Mouse (Mus musculus) right cerebral cortex, postnatal 25 days (tissue): Measurements from ENCODE around the gene Gsn.

Experiments used
- DNase-seq: peaks from one replicate; pipeline ENCODE4 v3.0.0; 2022

Gene Gsn

GRCm38 (mm10) chr2:35255004-35255403 is 1.2 kb upstream of the Gsn start:
- DNase-seq: no peak

DNA sequence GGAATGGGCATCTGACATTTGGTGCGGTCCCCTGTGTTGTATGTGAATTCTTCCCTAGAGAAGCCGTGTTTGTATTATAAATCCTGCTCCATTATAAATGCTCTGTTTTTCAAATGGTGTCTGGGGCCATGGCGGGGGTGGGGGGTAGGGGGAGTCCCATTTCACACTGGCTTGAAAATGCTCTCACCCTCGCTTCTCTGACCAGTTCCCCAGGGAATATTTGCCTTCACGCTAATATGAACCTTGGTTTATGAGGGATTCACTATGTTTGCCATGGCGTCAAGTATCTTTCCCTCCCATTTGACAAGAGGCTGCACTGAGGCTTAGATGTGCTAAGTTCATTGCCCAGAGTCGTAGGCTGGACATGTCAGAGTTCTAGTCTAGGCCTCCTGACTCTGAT is 718 bp upstream of the Gsn start:
- DNase-seq: no peak

DNA sequence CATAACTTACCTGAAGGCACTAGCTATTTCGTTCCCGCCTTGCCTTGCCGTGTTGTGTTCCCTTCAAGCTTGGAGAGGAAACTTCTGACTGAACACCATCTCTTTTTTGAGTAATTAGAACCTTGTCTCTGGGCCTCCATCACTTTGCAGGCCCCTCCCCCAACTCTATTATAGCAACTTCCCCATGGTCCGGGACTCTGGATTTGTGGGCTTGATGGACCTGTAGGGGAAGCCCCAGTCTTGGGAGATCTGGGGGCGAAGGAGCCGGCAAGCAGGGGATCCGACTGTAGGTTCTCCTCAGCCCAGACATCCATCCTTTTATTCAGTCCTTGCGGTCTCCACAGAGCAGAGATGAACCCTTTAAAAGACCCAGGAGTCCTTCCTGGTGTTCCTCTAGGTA is 752 bp downstream of the Gsn start:
- DNase-seq: no peak

DNA sequence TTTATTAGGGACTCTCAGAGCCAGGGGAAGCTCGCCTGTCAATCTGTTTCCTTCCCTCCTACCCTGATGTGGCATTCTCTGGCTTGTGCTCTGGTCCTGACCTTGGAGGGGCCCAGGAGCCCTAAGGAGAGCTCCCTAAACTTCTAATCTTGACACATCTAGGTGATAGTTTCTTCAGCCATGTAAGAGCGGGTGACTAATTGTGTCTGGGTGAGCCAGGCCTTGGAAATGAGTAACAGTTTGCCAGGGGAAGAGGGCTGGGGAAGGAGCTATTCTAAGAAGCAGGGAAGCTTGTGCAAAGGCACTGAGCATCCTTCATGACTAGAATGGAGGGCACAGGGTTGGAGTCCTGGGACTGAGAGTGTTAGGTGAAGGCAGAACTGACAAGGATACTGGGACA is 1.7 kb downstream of the Gsn start:
- no peak for DNase-seq

DNA sequence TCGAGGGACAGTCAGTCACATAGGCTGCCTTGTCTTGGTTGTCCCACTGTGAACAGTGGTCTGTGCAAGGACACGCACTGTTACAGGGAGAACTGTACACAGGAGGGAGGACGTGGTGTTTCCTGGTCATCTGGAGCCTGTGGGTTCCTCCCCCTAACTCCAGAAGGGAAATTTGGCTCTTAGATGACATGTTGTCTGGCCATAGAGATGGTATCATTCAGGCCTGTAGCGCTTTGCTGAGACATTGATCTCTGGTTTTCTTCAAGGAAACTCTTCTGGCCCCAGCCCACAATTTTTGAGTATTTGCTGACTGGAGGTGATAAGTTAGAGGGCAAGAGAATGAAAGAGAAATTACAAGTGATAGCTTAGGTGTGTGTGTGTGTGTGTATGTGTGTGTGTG is 2.4 kb downstream of the Gsn start:
- no peak for DNase-seq

DNA sequence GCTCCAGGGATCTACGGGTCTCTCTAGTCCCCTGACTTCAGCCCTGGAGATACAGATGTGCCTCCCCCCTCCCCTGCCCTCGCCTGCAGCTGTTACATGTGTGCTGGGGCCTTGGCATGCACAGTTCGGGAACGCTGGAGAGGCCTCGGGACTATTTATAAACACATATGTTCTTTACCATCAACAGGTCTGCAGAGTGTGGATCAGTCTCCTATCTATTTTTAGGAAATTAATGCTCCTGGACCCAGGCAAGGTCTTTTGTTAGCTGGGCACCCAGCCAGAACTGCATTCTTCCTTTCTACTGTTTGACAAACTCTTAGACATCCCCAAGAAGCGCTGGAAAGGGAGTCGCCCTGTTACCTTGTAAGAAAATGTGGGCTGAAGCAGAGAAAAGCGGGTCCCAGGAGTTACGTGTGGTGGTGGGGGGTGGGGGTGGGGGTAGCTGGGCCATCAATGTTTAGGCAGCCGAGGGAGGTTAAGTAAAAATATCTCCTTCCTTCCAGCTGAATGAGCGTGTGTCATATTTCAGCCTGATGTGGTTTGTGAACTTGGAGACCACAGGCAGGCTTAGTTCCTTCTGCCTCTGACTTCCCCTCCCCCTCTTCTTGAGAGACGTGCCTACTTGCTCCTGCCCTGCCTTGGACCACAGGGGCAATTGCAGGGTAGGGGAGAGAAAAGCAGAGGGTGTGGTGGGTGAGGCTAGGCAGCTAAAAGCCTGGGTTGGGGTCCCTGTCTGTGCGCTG is 3.3 kb downstream of the Gsn start:
- no peak for DNase-seq

GRCm38 (mm10) chr2:35260291-35260690 is 4.1 kb downstream of the Gsn start:
- DNase-seq: no peak

GRCm38 (mm10) chr2:35264095-35264494 is 7.9 kb downstream of the Gsn start:
- no peak for DNase-seq

- no peak for DNase-seq
These were observed 9.1 kb downstream of the Gsn start for GRCm38 (mm10) chr2:35265296-35265695.

- no peak for DNase-seq
These were observed 9.6 kb downstream of the Gsn start for GRCm38 (mm10) chr2:35265775-35266174.

GRCm38 (mm10) chr2:35266251-35266905 is 10.2 kb downstream of the Gsn start:
- DNase-seq: no peak

GRCm38 (mm10) chr2:35267156-35267875 is 11.1 kb downstream of the Gsn start:
- DNase-seq: no peak

- DNase-seq: no peak
These were observed 11.8 kb downstream of the Gsn start for GRCm38 (mm10) chr2:35267876-35268566.

GRCm38 (mm10) chr2:35269136-35269535 is 13.0 kb downstream of the Gsn start:
- no peak for DNase-seq

- DNase-seq: no peak
These were observed 13.6 kb downstream of the Gsn start for GRCm38 (mm10) chr2:35269716-35270260.

DNA sequence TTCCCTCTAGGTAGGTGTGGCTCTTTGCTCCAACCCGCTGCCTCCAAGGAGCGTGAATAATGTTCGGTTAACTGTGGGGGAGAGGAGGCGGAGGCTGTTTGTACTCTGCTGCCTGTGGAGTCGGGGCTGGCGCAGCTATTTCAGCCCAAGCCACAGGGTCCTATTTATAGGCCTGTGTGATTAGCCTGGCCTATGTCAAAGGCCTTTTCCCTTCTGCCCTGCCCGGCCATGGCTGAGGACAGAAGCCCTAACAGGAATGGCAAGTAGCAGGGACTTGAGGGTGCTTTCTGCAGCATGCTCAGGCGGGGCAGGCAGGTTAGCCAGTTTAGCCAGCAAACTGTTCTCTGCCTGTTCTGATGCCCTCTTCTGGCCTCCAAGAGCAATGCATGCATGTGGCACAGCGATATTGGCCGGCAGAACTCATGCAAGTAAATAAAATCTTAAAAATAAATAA is 14.4 kb downstream of the Gsn start:
- peak; percentile 49 for DNase-seq

GRCm38 (mm10) chr2:35271817-35272216 is 15.6 kb downstream of the Gsn start:
- peak; percentile 57 for DNase-seq

DNA sequence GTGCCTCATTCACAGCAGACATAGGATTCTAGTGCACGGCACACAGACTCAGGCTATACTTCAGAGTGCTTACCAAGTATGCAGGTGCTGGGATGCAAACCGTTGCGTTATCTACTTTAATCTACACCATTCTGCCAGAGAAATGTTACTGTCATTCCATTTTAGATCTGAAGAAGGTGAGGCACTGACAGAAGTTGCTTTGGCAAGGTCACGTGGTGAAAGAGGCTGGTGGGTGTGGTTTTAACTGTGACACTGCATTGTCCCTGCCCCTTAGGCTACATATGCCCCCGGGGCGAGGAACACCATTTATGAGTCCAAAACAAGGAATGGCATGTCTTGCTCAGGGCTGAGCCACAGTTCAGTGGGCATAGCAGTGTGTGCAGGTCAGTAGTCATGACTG is 16.7 kb downstream of the Gsn start:
- no peak for DNase-seq

DNA sequence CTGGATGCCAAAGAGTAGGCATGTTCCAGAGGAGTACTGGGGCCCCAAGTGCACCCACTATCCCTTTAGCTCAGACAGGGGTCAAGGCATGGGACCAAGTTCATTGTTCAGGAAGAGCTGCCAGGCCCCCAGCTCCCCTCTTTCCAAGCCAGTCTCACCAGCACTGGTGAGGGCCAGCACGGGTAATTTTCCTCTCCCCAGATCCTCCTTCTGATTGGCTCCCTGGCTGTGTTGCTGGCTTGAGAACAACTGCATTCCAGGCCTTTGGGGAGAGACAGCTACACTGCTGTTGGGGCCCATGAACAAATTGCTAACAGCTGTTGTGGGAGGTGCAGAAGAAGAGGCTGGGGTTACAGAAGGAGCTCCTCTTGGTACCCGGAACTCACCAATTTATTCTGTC is 17.4 kb downstream of the Gsn start:
- no peak for DNase-seq

GRCm38 (mm10) chr2:35277686-35278085 is 21.5 kb downstream of the Gsn start:
- no peak for DNase-seq

GRCm38 (mm10) chr2:35278371-35279210 is 22.4 kb downstream of the Gsn start:
- DNase-seq: no peak

DNA sequence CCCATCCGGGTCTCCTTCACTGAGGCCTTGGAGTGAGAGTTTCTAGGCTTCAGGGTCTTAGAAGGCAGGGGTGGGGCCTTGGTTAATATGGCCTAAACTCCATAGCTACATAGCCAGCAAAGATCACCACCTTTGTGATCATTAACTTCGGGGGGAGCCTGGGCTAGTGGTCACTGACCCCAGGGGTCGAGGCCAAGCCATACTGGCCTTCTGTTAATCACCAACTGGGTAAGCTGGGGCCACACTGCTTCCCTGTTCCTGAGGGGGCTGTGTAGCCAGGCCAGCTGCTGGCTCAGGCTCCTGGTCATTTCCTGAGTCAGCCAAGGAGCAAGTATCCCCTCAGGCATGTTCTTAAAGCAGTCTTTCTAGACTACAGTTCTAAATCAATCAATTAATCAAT is 23.8 kb downstream of the Gsn start:
- DNase-seq: no peak
